Mouse (Mus musculus) neural tube, embryonic 15.5 days (tissue): ENCODE data around the gene Defb36. TPM values are rescaled to one million over a fixed set of nuclear protein-coding genes. Genes with fewer than 3 reads are reported as not detected.

Source experiments
- ATAC-seq: fragments of 200-750 bp; cut with Nextera tagmentation; 2 replicates; pipeline ENCODE4 v1.8.0; 2017; ENCODE audit warnings: mild to moderate bottlenecking, moderate TSS enrichment, moderate library complexity; ENCODE audit not compliant: low FRiP score
- H3K27ac ChIP-seq: fragments of 300-500 bp; sonication (generic); replicated peaks from 2 replicates; pipeline ENCODE4 v1.5.1; 2015; ENCODE audit warnings: mild to moderate bottlenecking, inconsistent platforms
- H3K27me3 ChIP-seq: fragments of 300-500 bp; sonication (generic); replicated peaks from 2 replicates; pipeline ENCODE4 v1.6.1; 2015; ENCODE audit warnings: inconsistent platforms
- H3K36me3 ChIP-seq: fragments of 300-500 bp; sonication (generic); 2 replicates; pipeline ENCODE4 v1.6.1; 2015; ENCODE audit warnings: inconsistent platforms
- H3K4me1 ChIP-seq: fragments of 300-500 bp; sonication (generic); 2 replicates; pipeline ENCODE4 v1.6.1; 2015; ENCODE audit warnings: inconsistent platforms
- H3K4me2 ChIP-seq: fragments of 300-500 bp; sonication (generic); 2 replicates; pipeline ENCODE4 v1.6.1; 2015; ENCODE audit warnings: inconsistent platforms, mild to moderate bottlenecking, moderate library complexity
- H3K4me3 ChIP-seq: fragments of 300-500 bp; sonication (generic); replicated peaks from 2 replicates; pipeline ENCODE4 v1.5.1; 2015; ENCODE audit warnings: mild to moderate bottlenecking, inconsistent platforms
- H3K9ac ChIP-seq: fragments of 300-500 bp; sonication (generic); replicated peaks from 2 replicates; pipeline ENCODE4 v1.6.1; 2015; ENCODE audit warnings: mild to moderate bottlenecking, inconsistent platforms
- H3K9me3 ChIP-seq: fragments of 300-500 bp; sonication (generic); replicated peaks from 2 replicates; pipeline ENCODE4 v1.6.1; 2016; ENCODE audit warnings: inconsistent platforms
- WGBS: fragments of 180-500 bp; shearing (Covaris S2); methylation state at CpG from one replicate; pipeline ENCODE4 v1.1.7; 2015; ENCODE audit warnings: mixed read lengths; 5-methylcytosine and 5-hydroxymethylcytosine counted together
- polyA plus RNA-seq: library from polyadenylated mRNA; unstranded; fragments of >200 nt; fragmentation: Nextera tagmentation; extraction: Ambion mirVana; gene quantifications from 2 replicates; pipeline ENCODE4 v1.2.1, GENCODE M21; 2015

Gene Defb36
- polyA plus RNA-seq, 1 experiment from 2014 or later: not detected

DNA sequence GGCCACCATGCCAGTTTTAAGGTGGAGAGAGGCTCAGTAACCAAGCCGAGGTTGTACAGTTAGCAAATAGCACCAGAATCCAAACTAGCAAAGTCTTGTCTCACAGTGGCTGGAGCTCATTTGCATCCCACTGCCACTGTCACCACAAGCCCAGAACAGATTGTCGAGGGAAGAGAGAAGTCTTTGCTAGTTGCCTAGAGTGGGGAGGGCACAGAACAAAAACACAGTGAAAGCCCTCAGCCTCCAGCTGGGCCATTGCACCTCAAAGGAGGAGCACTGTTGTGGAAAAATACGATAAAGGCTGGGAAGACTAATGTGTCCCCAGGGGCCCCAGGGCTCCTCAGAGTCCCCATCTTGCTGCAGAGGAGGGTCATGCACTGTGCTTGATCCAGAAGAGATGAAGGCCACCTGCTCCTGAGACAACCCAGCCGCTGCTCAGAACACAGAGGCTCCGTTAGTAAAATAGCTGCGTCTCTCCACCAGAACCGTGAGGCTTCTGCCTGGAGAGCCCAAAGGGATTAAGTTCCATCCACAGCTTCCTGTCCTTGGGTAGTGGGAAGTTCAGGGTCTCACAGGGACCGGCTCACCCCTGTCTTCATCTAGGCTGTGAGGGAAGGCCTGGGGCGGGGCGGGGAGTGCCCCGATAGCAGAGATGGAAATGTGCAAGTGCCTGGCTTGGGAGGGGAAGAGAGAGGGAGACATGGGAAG is 35.4 kb downstream of the Defb36 start:
- Histone ChIP-seq H3K27ac (no peak overlapping the region), H3K36me3 (no peaks in the 10 kb centered on the region), H3K9me3 (no peaks in the 10 kb centered on the region), H3K4me2 (no peak overlapping the region), H3K4me1 (peaks cover 7% of the 10 kb centered on the region), H3K4me3 (no peak overlapping the region), H3K9ac (no peak overlapping the region), H3K27me3 (no peaks in the 10 kb centered on the region)
- no peak for ATAC-seq
- WGBS: 15% methylated on average over 11 of the region's 11 CpGs

DNA sequence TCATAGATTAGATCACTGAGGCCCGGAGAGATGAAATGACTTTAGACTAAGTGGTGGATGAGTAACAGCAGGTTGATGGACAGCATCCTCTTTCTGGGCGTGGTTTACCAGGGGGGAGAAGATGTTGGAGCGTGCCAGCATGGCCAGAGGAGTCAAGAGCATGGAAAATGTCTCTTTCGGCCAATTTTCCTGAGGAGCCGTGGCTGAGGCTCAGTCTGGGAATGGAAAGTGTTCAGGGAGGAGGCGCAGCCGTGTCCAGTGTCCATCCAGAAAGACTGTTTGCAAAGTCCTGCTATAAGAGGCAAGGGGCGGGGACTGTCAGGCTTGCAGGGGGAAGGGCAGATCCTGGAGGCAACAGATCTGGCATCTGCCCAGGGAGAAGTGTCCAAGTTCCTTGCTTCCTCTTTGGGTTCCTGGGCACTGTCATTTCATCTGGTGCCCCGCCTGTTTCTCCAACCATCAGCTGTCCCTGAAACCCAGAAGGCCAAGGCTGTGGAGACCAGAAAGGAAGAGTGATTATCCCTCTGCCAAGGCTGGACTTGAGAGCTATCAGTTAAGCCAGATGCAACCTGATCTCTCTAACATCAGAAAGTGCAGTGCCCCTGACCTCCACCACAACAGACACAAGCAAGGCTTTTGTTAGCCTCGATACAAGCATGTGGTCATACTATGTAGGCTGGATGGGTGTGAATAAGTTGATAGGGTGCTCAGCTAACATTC is 48.9 kb downstream of the Defb36 start:
- H3K9me3 ChIP-seq: no peaks in the 10 kb centered on the region
- WGBS: 80% methylated on average over 10 of the region's 10 CpGs
- no peak for ATAC-seq
- H3K4me1 ChIP-seq: peaks cover 18% of the 10 kb centered on the region
- H3K27me3 ChIP-seq: no peaks in the 10 kb centered on the region
- no peaks in the 10 kb centered on the region for H3K36me3 ChIP-seq
- H3K9ac ChIP-seq: no peak overlapping the region
- H3K4me2 ChIP-seq: no peak overlapping the region
- H3K27ac ChIP-seq: no peak overlapping the region
- H3K4me3 ChIP-seq: no peak overlapping the region

DNA sequence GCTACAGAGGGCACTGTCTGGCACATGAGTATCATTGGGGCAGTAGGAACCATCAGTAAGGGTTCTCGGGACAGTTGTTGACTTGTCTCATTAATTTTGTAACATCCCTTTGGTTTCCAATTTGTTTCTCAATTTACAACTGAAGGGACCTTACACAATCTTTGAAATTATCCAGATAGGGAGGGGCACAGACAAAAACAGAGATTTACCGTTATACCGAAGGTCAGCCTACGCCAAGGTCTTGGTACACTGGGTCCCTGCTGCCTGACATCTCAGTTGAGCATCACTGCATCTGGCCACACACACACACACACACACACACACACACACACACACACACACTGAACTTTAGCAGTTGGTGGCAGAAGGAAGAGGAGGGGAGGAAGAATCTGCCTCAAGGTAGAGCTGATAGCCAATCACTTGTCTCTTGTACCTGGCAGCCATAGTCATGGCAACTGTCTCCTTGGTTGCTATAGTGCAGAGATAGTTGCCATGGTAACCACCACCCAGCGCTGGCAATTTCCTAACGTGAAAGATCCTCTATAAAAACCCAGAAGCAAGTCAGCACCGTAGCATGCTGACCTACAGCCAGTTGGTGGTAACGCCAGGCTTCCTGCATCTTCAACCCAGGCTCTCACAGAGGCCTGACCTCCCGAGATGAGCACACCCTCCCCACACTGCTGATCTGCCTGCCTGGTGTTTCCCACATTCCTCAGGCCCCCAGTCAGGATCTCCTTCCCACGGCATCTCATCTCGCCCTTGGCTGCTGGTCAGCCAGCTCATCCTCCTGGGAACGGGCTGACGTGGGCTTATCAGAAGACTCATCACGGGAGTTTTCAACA is 50.0 kb downstream of the Defb36 start:
- Histone ChIP-seq H3K9ac (no peak overlapping the region), H3K4me1 (peaks cover 18% of the 10 kb centered on the region), H3K27ac (peak overlapping the region; percentile 78), H3K4me3 (no peak overlapping the region), H3K27me3 (no peaks in the 10 kb centered on the region), H3K4me2 (peak overlapping the region; percentile 42), H3K9me3 (no peaks in the 10 kb centered on the region), H3K36me3 (no peaks in the 10 kb centered on the region)
- 32% methylated on average over 14 of the region's 14 CpGs for WGBS
- ATAC-seq: peak; percentile 94

DNA sequence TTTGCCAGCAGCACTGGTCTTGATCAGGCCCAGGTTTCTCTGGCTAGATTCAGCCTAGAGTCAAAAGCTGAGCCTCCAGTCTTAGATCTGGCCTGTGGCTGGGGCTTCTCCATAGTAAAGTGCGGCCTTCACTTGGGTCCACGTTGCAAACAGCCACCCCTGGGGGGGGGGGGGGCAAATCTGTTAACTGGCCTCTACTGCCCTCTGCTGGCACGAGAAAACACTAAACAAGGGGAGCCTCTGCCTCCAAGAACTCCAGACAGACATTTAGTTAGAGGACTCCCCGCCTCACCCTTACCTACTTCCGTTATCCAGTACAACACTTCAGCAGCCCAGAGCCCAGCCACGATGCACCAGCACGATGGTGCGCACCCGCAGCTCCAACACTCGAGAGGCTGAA is 53.3 kb downstream of the Defb36 start:
- no peak overlapping the region for H3K4me3 ChIP-seq
- H3K9ac ChIP-seq: no peak overlapping the region
- no peak overlapping the region for H3K4me2 ChIP-seq
- no peaks in the 10 kb centered on the region for H3K27me3 ChIP-seq
- WGBS: 68% methylated on average over 10 of the region's 10 CpGs
- H3K27ac ChIP-seq: no peak overlapping the region
- no peak for ATAC-seq
- H3K9me3 ChIP-seq: no peaks in the 10 kb centered on the region
- no peaks in the 10 kb centered on the region for H3K36me3 ChIP-seq
- peaks cover 18% of the 10 kb centered on the region for H3K4me1 ChIP-seq

DNA sequence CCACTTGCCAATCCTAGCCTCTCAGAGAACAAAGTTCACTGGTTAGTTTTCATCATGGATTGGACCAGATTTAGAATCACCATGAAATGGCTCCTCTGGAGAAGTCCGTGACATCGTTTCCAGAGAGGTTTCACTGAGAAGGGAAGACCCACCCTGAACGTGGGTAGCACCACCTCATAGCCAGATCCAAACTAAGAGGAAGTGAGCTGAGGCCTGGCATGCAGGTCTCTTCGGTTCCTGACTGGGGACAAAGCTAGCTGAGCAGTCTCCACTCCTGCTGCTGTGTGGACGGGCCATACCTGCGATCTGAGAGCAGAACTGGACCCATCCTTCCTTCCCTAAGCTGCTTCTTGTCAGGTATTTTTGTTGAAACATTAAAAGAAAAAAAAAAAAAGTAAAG is 57.0 kb downstream of the Defb36 start:
- no peak for ATAC-seq
- Histone ChIP-seq H3K9ac (no peak overlapping the region), H3K27me3 (no peaks in the 10 kb centered on the region), H3K4me3 (no peak overlapping the region), H3K4me1 (no peaks in the 10 kb centered on the region), H3K27ac (no peak overlapping the region), H3K36me3 (no peaks in the 10 kb centered on the region), H3K9me3 (no peaks in the 10 kb centered on the region), H3K4me2 (no peak overlapping the region)
- 81% methylated on average over 6 of the region's 6 CpGs for WGBS

Other genes with a start within 250 kb of the Defb36 start
- gene Nrsn2, start 227.7 kb upstream of the Defb36 start, polyA plus RNA-seq: 50.9 and 60.3 TPM in 2 replicates
- 10.1 and 12.1 TPM in 2 replicates for gene Sox12, start 206.3 kb upstream of the Defb36 start, polyA plus RNA-seq
- 17.5 and 18.7 TPM in 2 replicates for gene Zcchc3, start 189.3 kb upstream of the Defb36 start, polyA plus RNA-seq
- 1.2 and 1.5 TPM in 2 replicates for gene 6820408C15Rik, start 188.7 kb upstream of the Defb36 start, polyA plus RNA-seq
- gene Defb23, start 139.7 kb upstream of the Defb36 start, polyA plus RNA-seq: not detected in 2 replicates
- gene Defb20, start 127.3 kb upstream of the Defb36 start, polyA plus RNA-seq: not detected in 2 replicates
- not detected in 2 replicates for gene Defb22, start 114.2 kb upstream of the Defb36 start, polyA plus RNA-seq
- not detected in 2 replicates for gene Defb26, start 92.6 kb upstream of the Defb36 start, polyA plus RNA-seq
- not detected in 2 replicates for gene Defb28, start 86.1 kb upstream of the Defb36 start, polyA plus RNA-seq
- gene Defb29, start 64.2 kb upstream of the Defb36 start, polyA plus RNA-seq: not detected in 2 replicates
- not detected in 2 replicates for gene Gm17416, start 35.0 kb upstream of the Defb36 start, polyA plus RNA-seq
- not detected in 2 replicates for gene Defb21, start 31.6 kb upstream of the Defb36 start, polyA plus RNA-seq
- not detected in 2 replicates for gene Defb19, start 24.0 kb upstream of the Defb36 start, polyA plus RNA-seq
- gene Defb45, start 4.9 kb upstream of the Defb36 start, polyA plus RNA-seq: not detected in 2 replicates
- gene Defb25, start 18.7 kb downstream of the Defb36 start, polyA plus RNA-seq: not detected in 2 replicates
- 0.50 and 3.6 TPM in 2 replicates for gene Rem1, start 22.6 kb downstream of the Defb36 start, polyA plus RNA-seq
- 152 and 155 TPM in 2 replicates for gene H13, start 65.1 kb downstream of the Defb36 start, polyA plus RNA-seq
- gene Mcts2, start 82.7 kb downstream of the Defb36 start, polyA plus RNA-seq: 33.9 and 41.5 TPM in 2 replicates
- 57.5 and 59.1 TPM in 2 replicates for gene Id1, start 131.9 kb downstream of the Defb36 start, polyA plus RNA-seq
- 4.8 and 7.6 TPM in 2 replicates for gene Cox4i2, start 149.8 kb downstream of the Defb36 start, polyA plus RNA-seq
- gene Bcl2l1, start 227.4 kb downstream of the Defb36 start, polyA plus RNA-seq: 119 and 125 TPM in 2 replicates
- 11.1 and 26.9 TPM in 2 replicates for gene Tpx2, start 243.6 kb downstream of the Defb36 start, polyA plus RNA-seq